Mouse (Mus musculus) heart, adult 2 months (tissue): ENCODE data around the gene S1pr2.

Experiments used
- CTCF ChIP-seq: fragments of 200-600 bp; IDR thresholded peaks from 2 replicates; pipeline ENCODE4 v1.8.1; 2022; ENCODE audit warnings: antibody characterized with exemption, mild to moderate bottlenecking, moderate library complexity
- POLR2A ChIP-seq: fragments of 200-500 bp; IDR thresholded peaks from 2 replicates; pipeline ENCODE4 v1.6.1; 2011; ENCODE audit warnings: mild to moderate bottlenecking, low read depth, low read length, control low read depth; ENCODE audit not compliant: insufficient read depth

DNA sequence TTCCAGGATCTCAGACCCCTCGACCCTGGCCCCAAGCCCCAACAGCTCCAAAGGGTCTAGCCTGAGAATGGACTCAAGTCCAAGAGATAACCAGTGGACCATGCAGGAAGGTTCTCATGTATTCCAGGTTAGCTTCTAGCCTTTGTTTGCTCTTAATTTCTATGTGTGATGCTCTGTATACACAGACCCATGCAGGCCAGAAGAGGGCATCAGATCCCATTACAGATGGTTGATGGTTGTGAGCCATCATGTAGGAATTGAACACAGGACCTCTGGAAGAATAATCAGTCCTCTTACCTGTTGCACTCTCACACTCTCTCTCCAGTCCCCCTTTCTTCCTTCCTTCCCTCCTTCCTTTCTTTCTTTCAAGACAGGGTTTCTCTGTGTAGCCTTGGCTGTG is 35.8 kb upstream of the S1pr2 start:
- no peak for TF ChIP-seq POLR2A
- TF ChIP-seq CTCF, result peak; percentile 36
